Mouse (Mus musculus): ENCODE measurements at regions not wholly inside any gene's neighbourhood (a gene's known extent, or its start where the extent isn't known, plus 50 kb on each side); places are given as distances from the start of the nearest gene placed in this dataset.

GRCm38 (mm10) chr17:85927261-85927660 lies 217.7 kb downstream of the Srbd1 start:
- no peak for TF ChIP-seq CTCF (IDR thresholded peaks at IDR 0.05; ENCODE audit: control insufficient read depth, insufficient read depth, low read length)
- TF ChIP-seq POLR2A (IDR thresholded peaks at IDR 0.05; ENCODE audit: borderline replicate concordance, control insufficient read depth, low read depth, low read length) = no peak
